Mouse (Mus musculus): ENCODE results near the gene Trem2. TPM values are rescaled to one million over a fixed set of nuclear protein-coding genes. Genes with fewer than 3 reads are reported as not detected.
"Not testable (repeated sequence)": the region's sequence is repeated elsewhere in the genome, so short reads cannot be mapped to it uniquely, and the experiment has no call there.

The Trem2 gene
- under 1 TPM; 0.66 to 0.94 TPM for total RNA-seq (2021)
- long read RNA-seq, experiment 1, partial matches to known transcripts: 0 of 1 reads
- long read RNA-seq, experiment 1, other reads (novel, unspliced or antisense): 0 of 1 reads
- long read RNA-seq, experiment 2: 0 reads

- DNase-seq: no peak
- intact Hi-C loops (cut with DNase I; ENCODE audit: low total_unique reads): no loop called here
These were observed at the start of gene Trem2 for GRCm38 (mm10) chr17:48346231-48346630. Gene Trem2 (plus strand): TSS chr17:48346401.

- intact Hi-C loops (cut with DNase I; ENCODE audit: low total_unique reads): no loop called here
These were observed 47.0 kb upstream of the Trem2 start, which contains the start of gene Treml2 for GRCm38 (mm10) chr17:48299203-48299602. Gene Treml2 (plus strand): TSS chr17:48299498.

GRCm38 (mm10) chr17:48299756-48300155, 46.4 kb upstream of the Trem2 start:
- DNase-seq: no peak
- intact Hi-C loops (cut with DNase I; ENCODE audit: low total_unique reads): no loop called here

More at GRCm38 (mm10) chr17:48299203-48299602, 47.0 kb upstream of the Trem2 start, which contains the start of gene Treml2:
- no peak for DNase-seq

- intact Hi-C loops (cut with DNase I; ENCODE audit: low total_unique reads): no loop called here
- DNase-seq: no peak
These were observed 46.0 kb upstream of the Trem2 start for GRCm38 (mm10) chr17:48300199-48300598.

- intact Hi-C loops (cut with DNase I; ENCODE audit: low total_unique reads): no loop called here
- DNase-seq: no peak
These were observed 45.3 kb upstream of the Trem2 start for GRCm38 (mm10) chr17:48300861-48301260.

GRCm38 (mm10) chr17:48301792-48302191, 44.4 kb upstream of the Trem2 start:
- intact Hi-C loops (cut with DNase I; ENCODE audit: low total_unique reads): no loop called here
- no peak for DNase-seq

- intact Hi-C loops (cut with DNase I; ENCODE audit: low total_unique reads): no loop called here
- no peak for DNase-seq
These were observed 34.1 kb upstream of the Trem2 start for GRCm38 (mm10) chr17:48312124-48312523.

GRCm38 (mm10) chr17:48315905-48316579, 30.2 kb upstream of the Trem2 start, which contains the start of gene B430306N03Rik:
Gene B430306N03Rik (plus strand): TSS chr17:48316141.
- DNase-seq; intact Hi-C loops (cut with DNase I; ENCODE audit: low total_unique reads): not testable (repeated sequence)

- intact Hi-C loops (cut with DNase I; ENCODE audit: low total_unique reads): no loop called here
- no peak for DNase-seq
These were observed 27.5 kb upstream of the Trem2 start for GRCm38 (mm10) chr17:48318686-48319085.

GRCm38 (mm10) chr17:48321279-48321678, 24.9 kb upstream of the Trem2 start:
- DNase-seq: no peak
- intact Hi-C loops (cut with DNase I; ENCODE audit: low total_unique reads): no loop called here

GRCm38 (mm10) chr17:48323236-48323635, 23.0 kb upstream of the Trem2 start:
- no peak for DNase-seq
- intact Hi-C loops (cut with DNase I; ENCODE audit: low total_unique reads): no loop called here

- intact Hi-C loops (cut with DNase I; ENCODE audit: low total_unique reads): no loop called here
- DNase-seq: no peak
These were observed 21.9 kb upstream of the Trem2 start for GRCm38 (mm10) chr17:48324258-48324657.

- DNase-seq: no peak
These were observed 21.1 kb upstream of the Trem2 start for GRCm38 (mm10) chr17:48325093-48325492.

GRCm38 (mm10) chr17:48325638-48326037, 20.6 kb upstream of the Trem2 start:
- DNase-seq: no peak
- intact Hi-C loops (cut with DNase I; ENCODE audit: low total_unique reads): no loop called here

More at GRCm38 (mm10) chr17:48325093-48325492, 21.1 kb upstream of the Trem2 start:
- intact Hi-C loops (cut with DNase I; ENCODE audit: low total_unique reads): no loop called here

GRCm38 (mm10) chr17:48326656-48327055, 19.5 kb upstream of the Trem2 start:
- intact Hi-C loops (cut with DNase I; ENCODE audit: low total_unique reads): no loop called here

GRCm38 (mm10) chr17:48332524-48332923, 13.7 kb upstream of the Trem2 start:
- intact Hi-C loops (cut with DNase I; ENCODE audit: low total_unique reads): no loop called here
- no peak for DNase-seq

More at GRCm38 (mm10) chr17:48326656-48327055, 19.5 kb upstream of the Trem2 start:
- DNase-seq: no peak

- intact Hi-C loops (cut with DNase I; ENCODE audit: low total_unique reads): no loop called here
- no peak for DNase-seq
These were observed 12.0 kb upstream of the Trem2 start for GRCm38 (mm10) chr17:48334186-48334585.

GRCm38 (mm10) chr17:48336857-48337256, 9.3 kb upstream of the Trem2 start:
- intact Hi-C loops (cut with DNase I; ENCODE audit: low total_unique reads): no loop called here
- DNase-seq: peak; percentile 80

- intact Hi-C loops (cut with DNase I; ENCODE audit: low total_unique reads): loop anchor here (2.0 kb wide), 1 partner anchor 65 kb away; no protein-coding TSS in a partner anchor
- DNase-seq: no peak
These were observed 5.9 kb upstream of the Trem2 start for GRCm38 (mm10) chr17:48340267-48340666.

GRCm38 (mm10) chr17:48341947-48342346, 4.3 kb upstream of the Trem2 start:
- DNase-seq: no peak
- intact Hi-C loops (cut with DNase I; ENCODE audit: low total_unique reads): loop anchor here (2.0 kb wide), 1 partner anchor 67 kb away; no protein-coding TSS in a partner anchor

GRCm38 (mm10) chr17:48343065-48343464, 3.1 kb upstream of the Trem2 start:
- DNase-seq: no peak
- intact Hi-C loops (cut with DNase I; ENCODE audit: low total_unique reads): no loop called here
